Mouse (Mus musculus) kidney, postnatal 0 days (tissue): ENCODE measurements around the gene Kcnd3. TPM values are rescaled to one million over a fixed set of nuclear protein-coding genes. Genes with fewer than 3 reads are reported as not detected.
A peak's percentile ranks its signal among the peaks of the same experiment; 100 is the strongest.

Source experiments
- ATAC-seq: fragments of 200-750 bp; cut with Nextera tagmentation; replicated peaks from 2 replicates; pipeline ENCODE4 v1.8.0; 2017; ENCODE audit warnings: low read depth, moderate number of reproducible peaks, moderate TSS enrichment, moderate library complexity; ENCODE audit not compliant: low FRiP score
- DNase-seq: peaks from one replicate; pipeline ENCODE4 v3.0.0-alpha.2; 2016; ENCODE audit warnings: low spot score
- H3K27ac ChIP-seq: fragments of 300-500 bp; sonication (generic); 2 replicates; pipeline ENCODE4 v1.5.1; 2014; ENCODE audit warnings: mild to moderate bottlenecking
- H3K27me3 ChIP-seq: fragments of 300-500 bp; sonication (generic); 2 replicates; pipeline ENCODE4 v1.6.1; 2014; ENCODE audit warnings: low read length, mixed read lengths; ENCODE audit not compliant: insufficient read depth
- H3K36me3 ChIP-seq: fragments of 300-500 bp; sonication (generic); 2 replicates; pipeline ENCODE4 v1.6.1; 2014; ENCODE audit warnings: low read length, mixed read lengths; ENCODE audit not compliant: insufficient read depth
- H3K4me1 ChIP-seq: fragments of 300-500 bp; sonication (generic); replicated peaks from 2 replicates; pipeline ENCODE4 v1.6.1; 2014; ENCODE audit warnings: antibody characterized with exemption, low read length, mixed read lengths; ENCODE audit not compliant: insufficient read depth
- H3K4me2 ChIP-seq: fragments of 300-500 bp; sonication (generic); 2 replicates; pipeline ENCODE4 v1.6.1; 2014; ENCODE audit warnings: mild to moderate bottlenecking, low read length, moderate library complexity, mixed read lengths
- H3K4me3 ChIP-seq: fragments of 300-500 bp; sonication (generic); replicated peaks from 2 replicates; pipeline ENCODE4 v1.5.1; 2014; ENCODE audit warnings: low read depth, low read length
- H3K9ac ChIP-seq: fragments of 300-500 bp; sonication (generic); 2 replicates; pipeline ENCODE4 v1.6.1; 2014; ENCODE audit warnings: low read depth, low read length
- H3K9me3 ChIP-seq: fragments of 300-500 bp; sonication (generic); replicated peaks from 2 replicates; pipeline ENCODE4 v1.6.1; 2016; ENCODE audit warnings: low read length, inconsistent platforms, mixed read lengths
- CTCF ChIP-seq: IDR thresholded peaks from 2 replicates; pipeline ENCODE4 v1.5.1; 2016; ENCODE audit warnings: antibody characterized with exemption, low read depth, mild to moderate bottlenecking, moderate library complexity
- WGBS: fragments of 180-500 bp; shearing (Covaris S2); extraction: QIAGEN DNeasy Blood & Tissue Kit; methylation state at CpG from one replicate; pipeline ENCODE4 v1.1.7; 2014; 5-methylcytosine and 5-hydroxymethylcytosine counted together
- polyA plus RNA-seq: library from polyadenylated mRNA; unstranded; fragments of >200 nt; fragmentation: Nextera tagmentation; extraction: Ambion mirVana; gene quantifications from 2 replicates; pipeline ENCODE4 v1.2.1, GENCODE M21; 2015

Kcnd3 gene
- polyA plus RNA-seq, 1 experiment from 2014 or later = 2.9 TPM

GRCm38 (mm10) chr3:105680346-105680745, 228.2 kb downstream of the Kcnd3 start:
- no peaks in the 10 kb centered on the region for H3K9me3 ChIP-seq
- H3K27ac ChIP-seq = no peak overlapping the region
- no peak overlapping the region for H3K4me2 ChIP-seq
- WGBS = 88% methylated on average over 7 of the region's 7 CpGs
- H3K4me3 ChIP-seq = no peak overlapping the region
- TF ChIP-seq CTCF = no peak
- ATAC-seq (no peak), DNase-seq (no peak)
- no peaks in the 10 kb centered on the region for H3K4me1 ChIP-seq
- H3K36me3 ChIP-seq = peaks cover 43% of the 10 kb centered on the region; the same call in 1 of the 2 replicates
- H3K27me3 ChIP-seq = no peaks in the 10 kb centered on the region
- no peak overlapping the region for H3K9ac ChIP-seq

- Histone ChIP-seq H3K27me3 (no peaks in the 10 kb centered on the region), H3K36me3 (peaks cover 15% of the 10 kb centered on the region; the same call in 1 of the 2 replicates), H3K9ac (peak overlapping the region; percentile 85), H3K4me3 (peak overlapping the region; percentile 86), H3K4me1 (0 out of 2 replicates have a peak, but pooled peaks cover 3% of the 10 kb centered on the region), H3K4me2 (peak overlapping the region; percentile 78), H3K27ac (peak overlapping the region; percentile 47), H3K9me3 (no peaks in the 10 kb centered on the region)
- peak; percentile 27 for DNase-seq
- TF ChIP-seq CTCF = no peak
- peak; percentile 60 for ATAC-seq
- 8% methylated on average over 57 of the region's 60 CpGs for WGBS
These were observed 234.5 kb downstream of the Kcnd3 start for GRCm38 (mm10) chr3:105686394-105687323.

- Histone ChIP-seq H3K27ac (peak within 1 kb of the TSS; percentile 79), H3K27me3 (no peaks in the 10 kb centered on the region), H3K4me1 (0 out of 2 replicates have a peak, but pooled peaks cover 3% of the 10 kb centered on the region), H3K36me3 (peaks cover 14% of the 10 kb centered on the region; the same call in 1 of the 2 replicates), H3K4me3 (peak within 1 kb of the TSS; percentile 86), H3K9ac (peak within 1 kb of the TSS; percentile 85), H3K9me3 (no peaks in the 10 kb centered on the region), H3K4me2 (peak within 1 kb of the TSS; percentile 78)
- ATAC-seq (peak; percentile 97), DNase-seq (peak; percentile 100)
- TF ChIP-seq CTCF = peak; percentile 76
- under 1% methylated on average over 70 of the region's 72 CpGs for WGBS
These were observed 235.4 kb downstream of the Kcnd3 start, which contains the start of gene Ddx20 for GRCm38 (mm10) chr3:105687324-105688060. Ddx20 (minus strand) TSS chr3:105687574.

GRCm38 (mm10) chr3:105688536-105688935, 236.4 kb downstream of the Kcnd3 start:
- Histone ChIP-seq H3K36me3 (0 out of 2 replicates have a peak, but pooled peaks cover 9% of the 10 kb centered on the region), H3K9ac (no peak overlapping the region), H3K4me1 (0 out of 2 replicates have a peak, but pooled peaks cover 3% of the 10 kb centered on the region), H3K27ac (no peak overlapping the region), H3K9me3 (no peaks in the 10 kb centered on the region), H3K4me3 (no peak overlapping the region), H3K4me2 (no peak overlapping the region), H3K27me3 (no peaks in the 10 kb centered on the region)
- 84% methylated on average over 2 of the region's 2 CpGs for whole genome bisulfite sequencing
- no peak for TF ChIP-seq CTCF
- ATAC-seq = no peak
- no peak for DNase-seq

- Histone ChIP-seq H3K27ac (no peak overlapping the region), H3K4me3 (no peak overlapping the region), H3K27me3 (no peaks in the 10 kb centered on the region), H3K4me1 (no peaks in the 10 kb centered on the region), H3K9me3 (no peaks in the 10 kb centered on the region), H3K4me2 (no peak overlapping the region), H3K36me3 (no peaks in the 10 kb centered on the region), H3K9ac (no peak overlapping the region)
- 69% methylated on average over 14 of the region's 14 CpGs for WGBS
- TF ChIP-seq CTCF = no peak
- DNase-seq = no peak
- no peak for ATAC-seq
These were observed 241.4 kb downstream of the Kcnd3 start for GRCm38 (mm10) chr3:105693327-105694080.
